Mouse (Mus musculus) midbrain, embryonic 16.5 days (tissue): ENCODE measurements at regions not wholly inside any gene's neighbourhood (a gene's known extent, or its start where the extent isn't known, plus 50 kb on each side); places are given as distances from the start of the nearest gene placed in this dataset.

Experiments used
- ATAC-seq: fragments of 200-750 bp; cut with Nextera tagmentation; 2 replicates; pipeline ENCODE4 v1.8.0; 2017; ENCODE audit warnings: moderate TSS enrichment
- H3K27ac ChIP-seq: fragments of 300-500 bp; sonication (generic); 2 replicates; pipeline ENCODE4 v1.5.1; 2014; ENCODE audit warnings: mild to moderate bottlenecking, low read length, mixed read lengths
- H3K27me3 ChIP-seq: fragments of 300-500 bp; sonication (generic); 2 replicates; pipeline ENCODE4 v1.6.1; 2014; ENCODE audit warnings: low read depth, low read length, mixed read lengths; ENCODE audit not compliant: control insufficient read depth, insufficient read depth
- H3K36me3 ChIP-seq: fragments of 300-500 bp; sonication (generic); 2 replicates; pipeline ENCODE4 v1.6.1; 2014; ENCODE audit warnings: mild to moderate bottlenecking, low read length, moderate library complexity, mixed read lengths; ENCODE audit not compliant: control insufficient read depth, insufficient read depth
- H3K4me1 ChIP-seq: fragments of 300-500 bp; sonication (generic); 2 replicates; pipeline ENCODE4 v1.6.1; 2014; ENCODE audit warnings: mild to moderate bottlenecking, low read length, mixed read lengths; ENCODE audit not compliant: control insufficient read depth, insufficient read depth
- H3K4me2 ChIP-seq: fragments of 300-500 bp; sonication (generic); 2 replicates; pipeline ENCODE4 v1.6.1; 2014; ENCODE audit warnings: mild to moderate bottlenecking, low read length, mixed read lengths
- H3K4me3 ChIP-seq: fragments of 300-500 bp; sonication (generic); 2 replicates; pipeline ENCODE4 v1.5.1; 2014; ENCODE audit warnings: low read depth, mild to moderate bottlenecking, low read length, moderate library complexity, mixed read lengths
- H3K9ac ChIP-seq: fragments of 300-500 bp; sonication (generic); 2 replicates; pipeline ENCODE4 v1.6.1; 2014; ENCODE audit warnings: low read depth, low read length, mixed read lengths
- H3K9me3 ChIP-seq: fragments of 300-500 bp; sonication (generic); replicated peaks from 2 replicates; pipeline ENCODE4 v1.6.1; 2014; ENCODE audit warnings: mild to moderate bottlenecking, low read length, mixed read lengths; ENCODE audit not compliant: control insufficient read depth, poor library complexity, severe bottlenecking
- WGBS: fragments of 180-500 bp; shearing (Covaris S2); extraction: QIAGEN DNeasy Blood & Tissue Kit; methylation state at CpG from one replicate; pipeline ENCODE4 v1.1.7; 2014; 5-methylcytosine and 5-hydroxymethylcytosine counted together

DNA sequence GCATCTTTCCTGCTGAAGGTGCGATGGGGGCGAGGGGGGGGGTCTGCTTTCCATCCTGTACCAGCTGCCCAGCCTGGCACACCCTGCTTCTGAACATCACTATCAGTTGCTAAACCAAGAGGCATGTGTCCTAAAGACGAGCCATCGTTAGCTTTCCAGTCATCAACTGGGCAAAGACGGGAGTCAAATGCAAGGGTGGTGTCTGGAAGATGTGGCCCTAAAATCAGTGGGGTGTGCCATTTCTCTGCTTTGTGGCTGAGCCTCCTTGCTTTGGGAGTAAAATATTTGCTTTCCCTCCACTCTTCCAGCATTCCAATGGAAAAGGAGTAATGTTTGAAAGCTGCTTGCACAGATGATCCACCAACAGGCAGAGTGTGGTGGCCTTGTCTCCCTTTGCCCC, 246.0 kb upstream of the Irx1 start:
- ATAC-seq: no peak
- no peak overlapping the region for H3K9ac ChIP-seq
- 89% methylated on average over 5 of the region's 5 CpGs for WGBS
- H3K9me3 ChIP-seq: no peaks in the 10 kb centered on the region
- H3K4me1 ChIP-seq: no peaks in the 10 kb centered on the region
- no peak overlapping the region for H3K4me3 ChIP-seq
- no peaks in the 10 kb centered on the region for H3K36me3 ChIP-seq
- H3K27me3 ChIP-seq: no peaks in the 10 kb centered on the region
- H3K4me2 ChIP-seq: no peak overlapping the region
- no peak overlapping the region for H3K27ac ChIP-seq

DNA sequence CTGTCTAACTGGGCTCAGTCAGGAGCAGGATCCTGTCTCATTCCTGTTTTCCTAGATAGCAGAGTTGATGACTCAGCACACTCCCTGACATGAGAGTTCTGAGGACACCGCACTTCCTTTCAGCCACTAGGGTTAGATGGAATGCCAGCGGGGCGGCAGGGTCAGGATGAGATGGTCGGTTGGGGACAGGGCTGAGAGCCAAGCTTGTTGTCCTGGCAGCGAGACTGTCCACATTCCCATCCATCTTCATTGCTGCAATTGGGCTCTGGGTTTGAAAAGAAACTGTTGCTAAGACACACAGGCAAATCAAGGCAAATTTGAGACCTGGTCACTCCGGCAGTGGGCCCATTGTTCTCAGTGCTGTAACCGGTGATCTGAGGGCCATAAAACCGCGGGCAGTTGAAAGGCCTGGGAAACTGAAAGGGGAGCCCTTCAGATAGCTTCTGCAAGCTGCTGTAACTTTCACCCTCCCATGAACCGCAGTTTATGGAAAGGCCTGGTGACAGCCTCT, 246.5 kb upstream of the Irx1 start:
- no peak overlapping the region for H3K4me3 ChIP-seq
- H3K9ac ChIP-seq: no peak overlapping the region
- H3K4me2 ChIP-seq: no peak overlapping the region
- H3K9me3 ChIP-seq: no peaks in the 10 kb centered on the region
- ATAC-seq: no peak
- H3K27ac ChIP-seq: no peak overlapping the region
- H3K36me3 ChIP-seq: no peaks in the 10 kb centered on the region
- no peaks in the 10 kb centered on the region for H3K27me3 ChIP-seq
- 22% methylated on average over 10 of the region's 10 CpGs for WGBS
- no peaks in the 10 kb centered on the region for H3K4me1 ChIP-seq

DNA sequence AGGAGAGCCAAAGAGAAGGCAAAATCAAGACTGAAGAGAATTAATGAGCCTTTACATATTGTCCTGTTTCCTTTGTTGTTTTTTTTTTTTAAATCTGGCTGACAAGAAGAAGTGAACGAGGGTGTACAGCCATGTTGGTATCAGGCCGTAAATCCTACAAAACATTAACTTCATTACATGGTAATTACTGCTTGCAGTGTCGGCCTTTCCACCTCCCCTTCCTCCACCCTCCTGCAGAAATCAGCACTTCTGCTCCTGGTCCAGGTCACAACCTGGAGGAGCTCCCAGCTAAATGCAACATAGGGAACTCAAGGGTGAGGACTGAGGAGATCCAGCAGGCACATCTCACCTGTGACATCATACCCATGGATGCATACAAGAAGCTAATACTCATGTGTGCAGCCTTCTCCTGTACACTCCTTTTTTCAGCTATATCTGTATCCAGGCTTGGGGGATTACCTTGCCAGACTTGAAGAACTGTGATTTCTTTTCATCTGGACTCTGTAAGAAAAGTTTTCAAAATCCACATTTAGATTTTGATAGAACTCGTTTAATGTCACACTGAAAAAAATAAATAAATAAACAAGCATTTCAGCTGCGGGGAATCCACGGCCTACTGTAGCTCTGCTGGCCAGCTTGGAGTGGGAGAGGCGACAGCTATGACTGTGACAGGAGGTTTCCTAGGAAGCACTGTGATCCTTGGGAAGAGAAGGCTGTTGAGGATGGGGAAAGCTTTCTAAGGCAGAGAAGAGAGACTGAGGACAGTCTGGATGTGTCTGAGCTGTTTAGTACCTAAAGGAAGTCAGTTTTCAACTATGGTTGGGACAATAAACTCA, 247.2 kb upstream of the Irx1 start:
- Histone ChIP-seq H3K27me3 (no peaks in the 10 kb centered on the region), H3K9me3 (no peaks in the 10 kb centered on the region), H3K27ac (no peak overlapping the region), H3K4me2 (no peak overlapping the region), H3K4me1 (no peaks in the 10 kb centered on the region), H3K9ac (no peak overlapping the region), H3K4me3 (no peak overlapping the region), H3K36me3 (no peaks in the 10 kb centered on the region)
- no peak for ATAC-seq
- 66% methylated on average over 7 of the region's 7 CpGs for WGBS

DNA sequence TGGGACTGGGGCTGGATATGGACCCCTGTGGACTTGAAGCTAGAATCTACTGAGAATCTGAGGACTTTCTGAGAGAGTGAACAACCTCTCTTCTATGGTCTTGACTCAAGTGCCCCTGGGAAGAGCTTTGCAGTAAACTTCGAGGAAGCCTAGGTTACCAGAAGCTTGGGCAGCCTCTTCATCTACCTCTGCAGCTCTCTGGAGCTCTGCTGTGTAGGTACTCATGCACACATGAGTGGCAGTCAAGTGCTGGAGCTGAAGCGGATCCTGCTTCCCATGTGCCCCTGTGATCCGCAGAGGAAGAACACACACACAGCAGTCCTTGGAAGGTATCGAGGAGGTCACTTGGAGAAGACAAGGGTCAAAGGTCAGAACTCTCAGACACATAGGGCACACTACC, 248.2 kb upstream of the Irx1 start:
- ATAC-seq: no peak
- Histone ChIP-seq H3K9me3 (no peaks in the 10 kb centered on the region), H3K4me1 (no peaks in the 10 kb centered on the region), H3K27ac (no peak overlapping the region), H3K4me2 (no peak overlapping the region), H3K27me3 (no peaks in the 10 kb centered on the region), H3K4me3 (no peak overlapping the region), H3K36me3 (no peaks in the 10 kb centered on the region), H3K9ac (no peak overlapping the region)
- 84% methylated on average over 4 of the region's 4 CpGs for WGBS

DNA sequence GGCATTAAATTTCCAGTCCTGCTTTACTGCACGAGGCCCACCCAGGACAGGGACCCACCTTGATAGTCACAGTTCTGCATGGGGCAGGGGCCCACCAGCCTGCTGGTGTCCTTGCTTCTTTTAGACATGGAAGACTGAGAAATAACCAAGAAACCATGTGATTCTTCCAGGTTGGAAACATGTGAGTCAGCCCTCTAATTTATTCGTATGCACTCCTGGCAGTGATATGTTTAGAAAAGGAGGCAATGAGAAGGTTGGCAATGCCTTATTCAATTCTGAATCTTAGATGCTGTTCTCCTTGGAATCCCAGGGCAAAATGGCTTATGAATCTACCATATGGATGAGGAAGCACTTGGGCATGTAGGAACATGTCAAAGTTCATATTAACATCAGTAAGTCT, 249.2 kb upstream of the Irx1 start:
- ATAC-seq: no peak
- WGBS: 94% methylated on average over 2 of the region's 2 CpGs
- H3K4me3 ChIP-seq: no peak overlapping the region

DNA sequence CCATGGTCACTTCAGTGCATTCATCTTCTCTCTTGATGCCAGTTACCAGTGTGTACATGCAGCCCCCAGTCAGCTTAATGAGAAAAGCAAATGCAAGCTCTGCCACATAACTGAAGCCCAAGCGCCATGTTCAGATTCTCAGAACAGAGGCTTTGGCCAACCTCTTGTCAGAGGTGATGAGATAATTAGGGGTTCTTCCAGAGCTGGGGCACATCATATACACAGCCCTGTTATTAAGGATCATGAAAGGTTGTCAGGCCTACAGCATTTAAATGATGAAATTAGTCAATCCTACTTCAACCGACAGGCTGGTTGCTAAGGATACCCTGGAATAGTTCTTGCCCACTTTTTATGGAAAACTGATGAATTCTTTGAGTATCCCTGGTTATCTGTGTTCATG, 255.8 kb upstream of the Irx1 start:
- H3K4me1 ChIP-seq: no peaks in the 10 kb centered on the region
- H3K4me2 ChIP-seq: no peak overlapping the region
- H3K27me3 ChIP-seq: no peaks in the 10 kb centered on the region
- no peak overlapping the region for H3K4me3 ChIP-seq
- WGBS: 82% methylated on average over 2 of the region's 2 CpGs
- no peak for ATAC-seq
- no peak overlapping the region for H3K27ac ChIP-seq
- H3K9me3 ChIP-seq: no peaks in the 10 kb centered on the region
- H3K9ac ChIP-seq: no peak overlapping the region
- no peaks in the 10 kb centered on the region for H3K36me3 ChIP-seq

More for the DNA sequence above, 249.2 kb upstream of the Irx1 start:
- Histone ChIP-seq H3K4me2 (no peak overlapping the region), H3K36me3 (no peaks in the 10 kb centered on the region), H3K4me1 (no peaks in the 10 kb centered on the region), H3K9ac (no peak overlapping the region), H3K27me3 (no peaks in the 10 kb centered on the region), H3K27ac (no peak overlapping the region), H3K9me3 (no peaks in the 10 kb centered on the region)

DNA sequence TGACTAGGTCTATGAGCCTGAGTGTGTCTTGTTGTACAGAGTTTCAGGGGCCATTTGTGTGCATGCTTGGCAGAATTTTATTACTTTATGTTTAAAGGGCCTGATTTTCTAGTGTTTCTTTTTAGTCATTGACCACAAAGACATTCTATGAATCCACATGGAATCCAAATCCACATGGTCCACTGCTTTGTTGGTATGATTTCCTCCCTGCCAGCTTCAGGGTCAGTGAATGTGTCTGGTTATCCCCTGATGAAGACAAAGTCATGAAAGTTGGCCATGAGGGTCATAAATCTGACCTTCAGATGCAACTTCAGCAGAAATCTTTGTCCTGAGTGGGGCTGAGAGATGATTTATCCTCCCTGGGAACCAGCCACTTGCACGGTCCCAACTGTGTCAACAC, 263.6 kb upstream of the Irx1 start:
- no peak overlapping the region for H3K27ac ChIP-seq
- no peak for ATAC-seq
- H3K27me3 ChIP-seq: no peaks in the 10 kb centered on the region
- WGBS: 88% methylated on average over 1 of the region's 1 CpGs
- no peaks in the 10 kb centered on the region for H3K9me3 ChIP-seq
- H3K4me1 ChIP-seq: no peaks in the 10 kb centered on the region
- no peaks in the 10 kb centered on the region for H3K36me3 ChIP-seq
- H3K4me3 ChIP-seq: no peak overlapping the region
- no peak overlapping the region for H3K4me2 ChIP-seq
- no peak overlapping the region for H3K9ac ChIP-seq

DNA sequence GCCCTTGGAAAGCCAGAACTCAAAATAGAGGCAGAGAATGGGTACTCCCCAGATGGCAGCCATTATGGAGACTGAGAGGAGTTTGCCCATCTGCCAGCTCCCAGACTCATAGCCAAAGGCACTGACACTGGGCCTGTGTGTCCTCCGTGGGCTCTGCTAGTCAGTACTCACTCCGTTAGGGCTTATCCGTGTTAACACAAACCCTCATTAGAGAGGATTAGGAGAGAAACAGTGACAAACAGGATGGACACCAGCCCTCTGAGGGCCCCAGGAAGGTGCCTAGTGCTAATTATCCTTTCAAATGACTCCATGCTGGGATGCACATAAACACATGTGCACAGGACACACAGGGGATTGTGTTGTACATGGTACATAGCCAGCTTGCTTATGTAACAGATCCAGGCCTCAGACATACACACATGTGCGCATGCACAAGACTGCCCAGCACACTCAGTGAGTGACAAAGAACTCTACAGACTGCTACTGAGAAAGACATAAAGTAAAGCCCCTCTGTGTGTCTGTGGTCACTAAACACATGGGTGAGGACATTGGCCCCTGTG, 267.6 kb upstream of the Irx1 start:
- Histone ChIP-seq H3K27ac (no peak overlapping the region), H3K9ac (no peak overlapping the region), H3K4me2 (no peak overlapping the region), H3K27me3 (no peaks in the 10 kb centered on the region), H3K4me3 (no peak overlapping the region), H3K4me1 (peaks cover 3% of the 10 kb centered on the region), H3K36me3 (no peaks in the 10 kb centered on the region), H3K9me3 (no peaks in the 10 kb centered on the region)
- no peak for ATAC-seq
- WGBS: 46% methylated on average over 4 of the region's 4 CpGs

DNA sequence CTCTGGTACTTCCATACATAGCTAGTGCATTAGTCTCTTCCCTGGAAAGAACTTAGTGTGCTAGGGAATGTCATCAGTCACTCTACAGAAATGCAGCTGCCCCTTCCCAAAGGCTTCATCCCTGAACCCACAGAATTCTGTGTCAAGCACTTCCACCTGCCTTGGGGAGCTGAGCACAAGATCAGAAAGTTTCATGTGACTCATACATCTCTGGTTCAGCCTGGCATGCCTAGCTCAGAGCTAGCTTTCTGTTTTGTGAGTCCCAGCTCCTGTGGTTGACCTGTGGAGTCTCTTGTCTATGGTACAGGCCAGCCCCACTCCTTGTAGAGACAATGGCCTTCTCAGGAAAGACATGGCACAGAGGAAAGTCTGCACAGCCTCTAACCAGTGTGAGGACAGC, 268.6 kb upstream of the Irx1 start:
- Histone ChIP-seq H3K4me2 (no peak overlapping the region), H3K9ac (no peak overlapping the region), H3K4me3 (no peak overlapping the region), H3K27ac (no peak overlapping the region), H3K9me3 (no peaks in the 10 kb centered on the region), H3K4me1 (peaks cover 5% of the 10 kb centered on the region), H3K36me3 (no peaks in the 10 kb centered on the region), H3K27me3 (no peaks in the 10 kb centered on the region)
- no peak for ATAC-seq
